Mouse (Mus musculus) ovary, postnatal 36 days (tissue): ENCODE data around the gene BC048562.

ENCODE experiments used
- DNase-seq: peaks from one replicate; pipeline ENCODE4 v3.0.0; 2022; ENCODE audit warnings: low spot score, mixed read lengths

Gene BC048562

GRCm38 (mm10) chr9:108480813-108481519 lies 44.7 kb downstream of the BC048562 start:
- DNase-seq = no peak

- no peak for DNase-seq
Observed at GRCm38 (mm10) chr9:108481520-108482210, 45.4 kb downstream of the BC048562 start.

- DNase-seq = no peak
Observed at GRCm38 (mm10) chr9:108483051-108483790, 46.9 kb downstream of the BC048562 start.

GRCm38 (mm10) chr9:108484021-108484420 lies 47.7 kb downstream of the BC048562 start:
- DNase-seq = no peak

GRCm38 (mm10) chr9:108485301-108485875 lies 49.1 kb downstream of the BC048562 start:
- no peak for DNase-seq

- DNase-seq = no peak
Observed at GRCm38 (mm10) chr9:108486973-108487530, 50.8 kb downstream of the BC048562 start.

GRCm38 (mm10) chr9:108488403-108488802 lies 52.1 kb downstream of the BC048562 start:
- DNase-seq = no peak

GRCm38 (mm10) chr9:108489215-108489614 lies 52.9 kb downstream of the BC048562 start:
- DNase-seq = no peak

- no peak for DNase-seq
Observed at GRCm38 (mm10) chr9:108489702-108490558, 53.6 kb downstream of the BC048562 start.

GRCm38 (mm10) chr9:108490559-108491285 lies 54.4 kb downstream of the BC048562 start, which contains the start of gene Usp19:
Gene Usp19 (plus strand): TSS chr9:108490602.
- peak; percentile 94 for DNase-seq

- DNase-seq = no peak
Observed at GRCm38 (mm10) chr9:108491286-108491580, 55.0 kb downstream of the BC048562 start.

- peak; percentile 58 for DNase-seq
Observed at GRCm38 (mm10) chr9:108492043-108492750, 55.9 kb downstream of the BC048562 start.

- DNase-seq = no peak
Observed at GRCm38 (mm10) chr9:108493246-108493645, 57.0 kb downstream of the BC048562 start.

- DNase-seq = no peak
Observed at GRCm38 (mm10) chr9:108494146-108494825, 58.0 kb downstream of the BC048562 start.

GRCm38 (mm10) chr9:108494905-108495304 lies 58.6 kb downstream of the BC048562 start:
- DNase-seq = no peak
